Mouse (Mus musculus): ENCODE measurements around the gene Thsd7b.

Gene Thsd7b

DNA sequence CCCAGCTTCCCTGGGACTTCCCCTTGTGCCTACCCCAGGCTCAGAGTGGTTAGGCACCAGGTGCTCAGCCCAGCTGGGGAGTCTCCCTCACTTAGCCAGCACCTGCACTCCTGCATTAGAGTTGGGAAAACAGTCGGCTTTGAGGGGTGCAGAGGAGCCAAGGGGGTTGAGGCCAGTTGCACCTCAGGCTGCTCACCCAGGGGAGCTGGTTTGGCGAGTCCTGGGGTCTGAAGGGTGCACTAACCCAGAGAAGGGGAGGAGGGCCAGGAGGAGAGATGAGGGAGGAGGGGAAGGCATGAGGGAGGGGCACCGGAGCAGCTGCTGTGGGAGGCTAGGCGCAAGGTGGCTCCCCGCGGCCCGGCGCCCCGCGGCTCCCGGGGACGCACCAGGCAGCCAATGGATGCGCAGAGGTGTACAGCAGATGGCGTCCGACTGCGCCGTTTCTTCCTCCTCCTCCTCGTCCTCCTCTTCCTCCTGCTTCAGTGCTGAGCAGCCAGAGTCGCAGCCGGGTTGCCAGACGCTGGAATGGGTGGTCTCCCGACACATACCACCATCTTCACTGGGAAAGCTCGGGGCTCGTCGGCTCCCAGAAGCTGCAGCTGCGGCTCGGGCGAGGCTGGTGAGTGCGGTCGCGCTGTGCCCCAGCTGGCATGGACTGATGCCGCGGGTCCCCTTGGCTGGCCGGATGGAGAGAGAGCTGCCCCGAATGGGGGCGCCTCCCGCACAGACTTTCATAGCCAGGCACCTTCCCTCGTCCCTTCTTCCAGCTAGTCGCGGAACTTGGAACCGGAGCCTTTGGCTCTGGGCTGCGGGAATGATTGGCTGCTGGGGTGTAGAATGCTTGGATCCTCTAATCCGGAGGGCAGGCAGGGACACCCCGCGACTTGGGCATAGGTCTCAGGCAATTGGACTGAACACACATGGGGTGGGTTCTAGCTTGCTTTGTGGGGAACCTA, at the start of gene Thsd7b:
Gene Thsd7b, plus strand, starts transcription at position 321 of the 956 bp plus-strand sequence.
- DNase-seq, result no peak

DNA sequence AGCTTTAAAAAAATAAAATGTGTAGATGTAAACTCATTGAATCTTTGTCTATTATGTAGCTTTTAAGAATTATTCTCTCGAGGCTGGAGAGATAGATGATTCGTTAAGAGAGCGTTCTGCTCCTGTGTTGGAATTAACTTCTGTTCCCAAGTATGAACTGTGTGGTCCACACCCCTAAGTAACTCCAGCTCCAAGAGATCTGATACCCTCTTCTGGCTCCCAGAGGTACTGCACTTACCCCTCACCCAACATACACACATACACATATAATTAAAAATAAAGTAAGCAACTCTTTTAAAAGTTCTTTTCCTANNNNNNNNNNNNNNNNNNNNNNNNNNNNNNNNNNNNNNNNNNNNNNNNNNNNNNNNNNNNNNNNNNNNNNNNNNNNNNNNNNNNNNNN, 28.8 kb upstream of the Thsd7b start:
- DNase-seq, result no peak

DNA sequence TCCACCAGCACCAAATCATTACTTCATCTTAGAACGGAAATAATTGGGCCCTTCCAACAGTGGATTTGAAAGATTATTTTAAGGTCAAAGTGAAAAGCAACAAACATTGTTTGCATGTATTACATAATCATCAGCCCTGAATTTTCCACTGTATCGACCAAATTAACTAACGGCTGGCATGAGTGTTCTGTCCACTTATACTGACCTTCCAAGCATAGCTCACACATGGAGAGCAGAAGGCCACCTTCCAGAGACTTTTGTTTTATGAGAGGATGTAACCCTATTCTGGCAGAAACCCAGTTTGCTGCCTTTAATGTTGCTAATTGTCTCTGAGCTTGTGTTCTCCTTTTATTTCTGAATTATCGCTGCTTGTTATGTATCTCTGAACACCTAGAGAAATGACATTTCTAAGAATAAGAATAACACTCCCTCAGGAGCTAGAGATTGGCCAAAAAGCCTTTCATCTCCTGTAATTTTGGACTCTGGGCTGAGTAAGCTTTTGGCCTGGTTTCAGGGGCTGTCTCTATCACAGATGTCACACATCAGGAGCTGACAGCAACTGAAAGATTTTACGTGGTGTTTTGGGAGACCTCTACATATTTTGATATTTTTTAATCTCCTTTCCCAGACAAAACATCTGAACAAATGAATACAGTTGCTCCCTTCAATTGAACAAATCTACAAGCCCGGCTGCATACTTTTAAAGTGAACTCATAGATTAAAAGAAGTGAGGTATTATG, 22.2 kb upstream of the Thsd7b start:
- DNase-seq, result no peak

DNA sequence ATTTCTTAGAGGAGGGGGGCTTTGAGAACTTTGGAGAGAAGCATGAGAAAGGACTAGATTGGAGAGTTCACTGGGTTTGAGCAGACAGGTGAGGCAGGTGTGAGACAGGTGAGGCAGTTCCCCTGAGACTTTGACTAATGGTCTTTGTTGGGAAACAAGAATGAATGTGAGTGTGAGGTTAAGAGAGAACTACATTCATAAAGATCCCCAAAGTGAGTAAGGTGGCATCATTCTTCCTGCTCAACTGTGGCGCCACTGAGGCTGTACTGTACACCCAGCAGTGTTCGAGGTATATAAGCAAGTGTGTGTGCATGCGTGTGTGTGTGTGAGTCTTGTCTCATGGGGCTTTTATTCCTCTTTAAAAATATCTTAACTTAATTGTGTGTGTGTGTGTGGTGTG, 6.4 kb upstream of the Thsd7b start:
- DNase-seq, result no peak

DNA sequence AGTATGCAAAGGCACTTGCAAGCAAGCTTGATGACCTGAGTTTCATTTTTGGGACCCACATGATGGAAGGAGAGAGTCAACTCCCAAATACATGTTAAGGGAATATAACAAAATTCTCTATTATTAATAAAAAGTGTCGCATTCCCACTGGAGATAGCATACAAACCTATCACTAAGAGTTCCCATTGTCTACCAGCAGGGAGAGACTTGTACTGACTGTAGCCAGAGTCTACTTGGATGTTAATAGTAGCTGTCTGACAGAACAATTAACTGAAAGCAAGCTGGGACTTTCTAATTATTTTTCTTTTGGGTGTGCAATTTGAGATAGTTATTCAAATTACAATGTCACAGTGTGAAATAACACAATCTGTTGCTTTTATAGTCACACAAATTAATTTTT, 31.1 kb downstream of the Thsd7b start:
- DNase-seq, result no peak

DNA sequence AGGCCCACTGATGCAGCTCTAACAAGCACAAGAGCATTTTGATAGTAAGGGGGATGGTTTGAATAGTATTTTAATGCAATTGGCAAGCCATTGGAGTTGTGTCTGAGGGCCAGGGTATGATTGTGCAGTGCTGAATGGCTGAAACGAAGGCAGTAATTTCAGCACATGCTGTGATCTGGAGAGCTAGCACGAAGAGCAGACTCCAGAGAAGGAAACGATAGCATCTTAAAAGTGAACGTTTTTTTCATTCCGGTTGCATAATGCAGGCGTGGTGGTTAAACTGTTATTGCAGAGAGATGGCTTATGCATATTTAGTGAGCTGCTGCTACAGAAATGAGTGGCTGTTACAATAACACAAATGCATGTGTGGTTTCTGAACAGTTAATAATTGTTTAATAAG, 51.3 kb downstream of the Thsd7b start:
- DNase-seq, result no peak

DNA sequence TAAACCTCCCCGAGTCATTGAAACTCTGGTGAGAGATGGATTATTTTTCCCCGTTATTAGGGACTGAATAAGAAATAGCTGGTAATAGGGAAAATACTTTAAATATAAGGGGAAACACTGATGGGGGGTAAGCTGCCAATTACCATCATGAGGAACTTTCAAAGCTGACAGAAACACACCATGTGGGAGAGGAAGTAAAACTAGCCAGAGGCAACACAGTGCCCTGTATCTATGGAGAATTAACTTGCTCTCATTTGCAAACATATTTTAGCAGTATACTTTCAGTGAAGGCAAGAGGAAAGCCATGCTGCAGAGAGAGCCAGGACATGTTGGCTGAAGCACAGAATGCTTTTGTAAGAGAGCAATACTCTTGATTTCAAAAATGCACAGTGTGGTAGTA, 51.7 kb downstream of the Thsd7b start:
- no peak for DNase-seq

DNA sequence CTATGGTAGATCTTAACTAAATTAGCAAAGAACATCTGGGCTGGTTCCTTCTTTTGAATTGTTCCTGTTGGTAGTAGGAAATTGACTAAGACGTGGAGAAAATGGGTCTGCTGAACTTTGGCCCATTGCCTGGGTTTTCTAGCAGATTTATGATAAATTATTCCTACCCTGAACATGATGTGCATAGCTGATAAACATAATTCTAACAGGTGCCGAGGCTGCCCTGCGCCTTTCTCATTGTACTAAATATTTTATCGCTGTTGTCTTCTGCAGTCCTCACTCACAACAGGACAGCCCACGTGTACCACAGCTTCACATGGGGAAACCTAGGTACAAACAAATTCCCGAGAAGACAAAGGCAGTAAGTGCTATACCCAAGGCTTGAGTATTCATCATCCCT, 83.5 kb downstream of the Thsd7b start:
- no peak for DNase-seq

DNA sequence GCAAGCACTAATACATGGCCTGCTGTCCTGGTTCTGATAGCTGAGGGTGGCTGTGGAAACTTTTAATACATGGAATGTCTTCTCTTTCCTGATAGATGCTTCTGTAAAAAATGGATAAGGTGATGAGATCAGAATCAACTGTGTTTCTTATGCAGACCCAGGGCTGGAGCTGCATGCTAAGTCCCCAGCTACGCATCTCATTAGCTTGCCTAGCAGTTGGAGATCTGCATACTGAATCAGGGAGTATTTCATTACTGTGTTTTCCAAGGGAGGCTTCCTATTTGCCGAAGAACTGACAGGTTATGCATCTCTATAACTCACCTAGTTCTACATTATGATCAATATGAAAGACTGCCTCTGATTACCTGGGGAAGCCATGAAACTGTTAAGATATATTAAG, 84.3 kb downstream of the Thsd7b start:
- no peak for DNase-seq

DNA sequence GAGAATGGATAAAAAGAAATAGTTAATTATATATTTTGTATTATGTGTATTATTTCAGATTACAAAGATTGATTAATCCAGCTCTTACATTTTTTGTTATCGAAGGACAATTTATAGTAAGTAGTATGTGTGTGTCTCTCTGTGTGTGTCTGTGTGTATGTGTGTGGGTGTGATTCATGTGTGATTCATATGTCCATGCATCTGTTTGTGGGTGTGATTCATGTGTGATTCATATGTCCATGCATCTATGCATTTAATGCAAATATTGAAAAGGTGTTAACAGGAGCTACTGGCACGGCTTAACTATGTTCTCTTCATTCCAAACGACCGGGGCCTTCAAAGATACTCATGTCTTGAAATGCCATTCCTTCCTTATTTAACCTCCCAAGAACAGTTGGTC, 90.3 kb downstream of the Thsd7b start:
- no peak for DNase-seq

DNA sequence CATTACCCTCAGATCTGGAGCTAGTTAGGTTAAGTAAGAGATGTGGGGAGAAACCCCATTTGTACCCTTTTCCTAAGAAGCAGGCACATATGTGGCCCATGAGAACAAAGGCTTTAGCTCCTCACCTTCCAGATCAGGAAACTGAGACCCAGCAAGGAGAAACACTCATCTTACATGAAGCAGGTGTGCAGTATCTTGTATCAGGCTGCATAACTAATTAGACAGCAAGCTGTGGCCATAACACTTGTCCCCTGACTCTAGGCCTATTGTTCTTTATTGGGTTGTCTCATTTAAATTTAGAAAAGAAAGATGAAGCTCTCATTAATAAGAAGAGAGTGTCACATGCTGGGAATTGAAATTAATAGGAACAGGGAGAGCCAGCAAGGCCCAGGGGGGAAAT, 91.7 kb downstream of the Thsd7b start:
- DNase-seq, result no peak

DNA sequence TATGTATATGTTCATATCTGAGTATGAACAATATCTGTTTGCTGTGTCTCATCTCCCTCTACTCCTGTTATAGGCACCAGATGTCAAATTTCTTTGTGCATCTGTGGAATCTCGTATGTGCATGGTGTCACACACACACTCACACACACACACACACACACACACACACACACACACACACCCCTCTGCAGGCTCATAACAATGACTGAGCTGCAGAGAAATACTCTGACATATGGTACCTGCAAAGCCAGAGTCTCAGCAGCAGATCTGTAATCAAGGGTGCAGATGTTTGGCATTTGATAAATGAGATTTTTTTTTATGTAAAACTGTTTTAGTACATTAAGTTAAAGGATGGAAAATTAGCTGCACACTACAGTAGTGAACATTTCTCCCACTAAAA, 92.5 kb downstream of the Thsd7b start:
- DNase-seq, result no peak

DNA sequence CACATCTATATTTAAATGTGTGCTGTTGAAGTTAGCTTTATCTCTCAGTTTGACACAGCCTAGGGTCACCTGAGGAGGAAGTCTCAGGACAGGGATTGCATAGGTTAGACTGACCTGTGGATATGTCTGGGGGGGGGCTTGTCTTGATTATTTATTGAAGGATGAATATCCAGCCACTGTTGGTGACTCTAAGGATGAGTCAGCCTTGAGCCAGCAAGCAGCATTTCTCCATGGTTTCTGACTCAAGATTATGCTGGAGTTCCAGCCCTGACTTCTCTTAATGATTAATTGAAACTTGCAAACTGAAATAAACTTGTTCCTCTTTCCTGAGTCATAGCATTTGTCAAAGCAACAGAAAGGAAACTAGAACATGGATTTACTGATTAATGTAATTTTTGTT, 113.4 kb downstream of the Thsd7b start:
- no peak for DNase-seq

DNA sequence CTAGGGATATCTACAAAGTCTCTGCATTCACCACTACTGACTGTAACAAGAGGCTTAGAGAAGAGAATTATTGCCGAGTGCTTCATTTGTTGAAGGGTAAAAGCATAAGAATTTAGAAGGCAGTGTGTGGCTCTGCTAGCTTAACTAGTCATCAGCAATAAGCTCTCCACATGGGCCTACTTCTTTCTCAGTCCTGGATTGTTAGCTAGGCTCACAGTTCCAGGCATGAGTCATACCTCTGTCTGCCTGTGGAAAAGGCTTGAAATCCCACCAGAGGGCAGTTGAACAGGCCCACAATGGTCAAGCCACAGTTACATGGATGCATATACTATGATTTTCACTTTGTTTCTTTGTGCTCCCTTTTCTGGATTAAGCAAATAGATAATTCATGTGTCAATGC, 138.5 kb downstream of the Thsd7b start:
- DNase-seq, result no peak

DNA sequence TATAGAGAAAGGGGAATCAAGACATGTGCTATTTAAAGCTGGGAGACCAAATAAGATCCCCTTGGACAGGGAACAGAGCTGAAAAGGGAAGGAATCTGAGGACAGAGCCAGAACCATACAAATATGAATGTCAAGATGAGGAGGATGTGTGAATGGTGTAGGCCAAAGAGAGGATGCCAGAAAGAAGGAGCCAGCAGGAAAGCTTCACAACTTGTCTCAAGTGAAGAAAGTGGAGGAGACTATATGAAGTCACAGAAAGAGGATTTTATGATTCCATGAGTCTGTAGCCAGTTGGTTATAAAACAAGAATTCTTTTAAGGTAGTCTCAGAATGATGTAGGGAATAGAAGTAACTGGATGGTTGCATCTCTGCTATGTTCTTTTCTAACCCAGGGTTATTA, 148.5 kb downstream of the Thsd7b start:
- DNase-seq, result no peak

DNA sequence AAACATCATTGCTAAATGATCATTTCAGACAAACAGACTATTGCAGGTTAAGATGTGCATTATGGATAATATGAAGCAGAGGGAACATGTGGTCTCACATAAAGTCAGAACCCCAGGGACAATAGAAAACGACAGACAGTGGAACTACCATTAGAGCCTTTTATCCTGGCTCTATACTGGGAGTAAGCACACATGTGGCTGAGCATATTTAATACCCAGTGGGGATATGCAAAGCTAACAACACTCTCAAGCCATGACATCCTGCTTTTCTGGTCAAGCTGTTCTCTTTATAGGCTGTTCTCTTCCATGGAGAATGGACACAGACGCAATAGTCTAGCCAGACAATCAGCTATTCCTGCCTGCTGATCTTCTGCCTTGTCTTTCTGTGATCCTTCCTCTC, 191.3 kb downstream of the Thsd7b start:
- DNase-seq, result no peak

DNA sequence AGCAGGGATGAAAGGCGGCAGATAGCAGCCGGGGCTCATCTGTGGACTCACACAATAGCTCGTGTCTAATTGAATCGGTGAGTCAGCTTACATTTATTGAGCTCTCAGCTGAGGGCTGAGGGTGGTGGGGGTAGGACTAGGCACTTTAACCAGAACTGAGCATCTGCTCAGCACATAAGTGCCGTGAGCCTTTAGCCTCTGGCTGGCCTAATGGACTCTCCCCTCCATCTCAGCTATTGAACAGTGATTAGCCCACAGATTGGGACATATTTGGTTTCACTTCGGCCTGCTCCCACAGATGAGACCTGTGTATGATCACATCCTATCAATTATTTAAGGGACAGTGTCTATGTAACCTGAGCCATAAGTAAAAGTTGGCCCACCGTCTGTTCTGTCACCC, 200.4 kb downstream of the Thsd7b start:
- DNase-seq, result no peak

DNA sequence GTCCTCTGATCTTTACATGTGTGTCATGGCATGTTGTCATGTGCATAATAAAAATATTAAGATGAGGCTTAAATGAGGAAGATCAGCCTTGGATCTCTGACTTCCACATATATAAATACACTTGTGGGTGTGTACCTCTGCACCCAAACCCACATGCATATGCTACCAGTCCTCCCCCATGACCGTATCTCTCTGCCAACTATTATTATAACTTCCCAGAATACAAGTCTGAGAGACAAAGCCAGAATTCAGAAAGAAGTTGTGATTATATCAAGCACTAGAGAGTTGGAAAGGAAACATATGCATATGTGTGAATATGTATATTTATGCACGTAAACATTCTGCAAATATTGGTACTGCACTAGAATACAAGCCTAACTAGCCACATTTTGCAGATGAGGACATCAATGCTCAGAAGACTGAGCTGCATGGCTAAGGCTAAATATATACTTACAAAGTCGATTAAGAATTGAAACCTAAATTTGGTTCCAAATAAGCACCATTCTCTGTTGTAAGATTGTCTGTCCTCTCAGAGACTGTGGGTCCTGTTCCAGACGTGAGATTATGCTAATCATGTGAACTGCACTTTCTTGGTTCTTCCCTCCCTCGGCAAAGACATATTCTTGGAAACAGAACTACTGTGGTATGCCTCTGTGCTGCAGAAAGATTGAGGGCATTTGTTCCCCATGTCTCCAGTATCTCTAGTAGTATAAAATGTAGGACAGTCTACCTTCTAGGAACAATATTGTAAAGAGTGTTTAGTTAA, 211.3 kb downstream of the Thsd7b start:
- DNase-seq, result no peak

DNA sequence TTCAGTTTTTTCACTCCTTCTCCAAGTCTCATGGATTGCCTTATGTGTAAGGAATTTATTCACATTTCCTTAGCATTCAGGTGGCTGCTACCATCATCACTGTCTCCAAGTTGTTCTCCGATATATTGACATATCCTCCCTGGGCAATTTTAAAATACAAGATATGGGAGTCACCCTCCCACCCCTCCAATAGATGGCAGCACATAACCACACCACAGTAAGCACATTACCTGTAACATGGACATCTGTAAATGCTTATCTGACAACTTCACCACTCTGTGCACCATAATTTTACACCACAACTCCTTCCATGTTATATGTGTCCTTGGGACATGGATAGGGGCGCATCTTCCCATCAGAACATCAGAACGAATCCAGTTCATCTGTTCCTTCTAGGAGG, 218.0 kb downstream of the Thsd7b start:
- peak; percentile 2 for DNase-seq

DNA sequence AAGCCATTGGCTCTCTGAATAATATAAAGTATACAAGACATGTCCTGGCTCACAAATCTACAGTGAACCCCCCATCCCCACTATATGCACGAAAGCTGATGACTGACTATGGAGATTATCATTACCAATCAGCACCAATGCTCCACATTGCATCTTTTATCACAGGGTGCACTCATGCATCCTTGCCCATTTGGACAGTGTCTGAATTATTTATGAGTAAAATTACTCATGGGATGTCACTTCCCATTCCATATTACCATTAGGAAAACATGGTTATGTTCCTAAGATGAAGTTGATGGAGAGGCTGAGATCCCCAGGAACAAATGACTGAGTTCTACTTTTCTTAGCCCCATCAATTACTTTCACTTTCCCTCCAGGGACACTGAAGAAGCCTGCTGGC, 220.8 kb downstream of the Thsd7b start:
- no peak for DNase-seq

DNA sequence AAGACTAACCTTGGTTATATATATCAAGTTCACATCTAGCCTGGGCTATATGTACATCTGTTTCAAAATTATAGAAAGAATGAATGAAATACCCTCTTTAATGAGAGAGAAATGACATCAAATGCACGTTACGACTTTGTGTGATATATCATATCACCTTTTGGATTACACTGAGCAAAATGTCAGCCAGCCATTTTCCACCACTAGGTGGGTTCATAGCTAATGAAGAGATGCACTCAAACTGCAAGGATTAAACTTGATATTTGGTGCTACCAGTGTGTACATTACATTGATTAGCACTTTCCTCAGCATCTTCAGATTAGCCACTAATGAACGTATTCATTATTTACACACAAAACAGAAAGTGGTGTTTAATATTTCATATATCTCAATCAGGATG, 228.6 kb downstream of the Thsd7b start:
- no peak for DNase-seq

DNA sequence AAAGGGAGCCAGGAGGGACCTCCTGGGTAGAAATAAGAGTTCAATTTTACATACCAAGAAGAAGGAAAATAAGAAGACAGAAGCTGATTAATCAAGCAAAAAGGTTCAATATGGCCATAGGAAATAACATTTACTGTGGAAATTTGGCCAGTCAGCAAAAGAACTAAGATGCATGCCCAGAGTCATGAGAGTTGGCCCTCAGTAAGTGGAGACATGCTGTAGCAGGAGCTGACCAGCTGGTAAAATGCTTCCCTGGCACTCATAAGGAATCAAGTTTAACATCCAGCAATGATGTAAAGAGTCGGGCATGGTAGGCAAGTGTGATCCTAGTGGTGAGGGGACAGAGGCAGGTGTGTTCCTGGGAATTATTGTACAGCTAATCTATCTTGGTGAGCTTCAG, 243.3 kb downstream of the Thsd7b start:
- DNase-seq, result no peak

DNA sequence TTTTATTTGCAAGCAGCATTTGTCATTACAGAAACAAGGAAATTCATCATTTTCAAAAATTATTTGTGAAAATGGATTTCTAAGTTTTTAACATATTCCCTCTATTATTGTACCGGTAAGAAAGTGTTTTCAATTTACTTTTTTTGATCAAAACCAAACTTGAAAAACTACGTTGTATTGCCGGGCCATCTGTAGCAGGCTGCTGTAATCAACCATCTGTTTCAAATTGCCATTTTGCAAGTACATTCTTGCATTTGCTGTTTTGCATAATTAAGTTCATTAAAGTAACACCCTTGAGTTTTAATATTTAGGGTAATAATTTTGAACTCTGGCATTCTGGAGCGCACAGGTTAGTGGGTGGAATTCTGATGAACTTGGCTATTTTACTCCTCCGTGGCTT, 246.6 kb downstream of the Thsd7b start:
- DNase-seq, result no peak

DNA sequence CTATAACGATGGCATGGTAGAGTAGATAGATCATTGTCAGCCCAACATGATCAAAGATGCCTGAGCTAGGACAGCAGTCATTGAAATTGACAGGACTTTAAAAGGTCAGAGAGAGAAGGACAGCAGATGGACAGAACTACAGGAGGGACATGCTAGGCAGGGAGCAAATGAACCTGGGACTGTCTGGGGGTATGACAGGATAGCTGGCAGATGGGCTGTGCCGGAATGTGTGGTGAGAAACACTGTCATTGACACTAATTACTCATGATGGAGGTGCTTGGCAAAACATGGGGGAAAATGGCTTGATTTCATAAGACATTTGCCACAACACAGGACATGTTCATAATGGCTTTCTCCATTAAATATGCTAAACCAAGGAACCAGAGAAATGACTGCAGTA, 253.9 kb downstream of the Thsd7b start:
- DNase-seq, result peak; percentile 36
